Mouse (Mus musculus) limb, embryonic 14.5 days (tissue): ENCODE measurements around the gene Lef1. TPM values are rescaled to one million over a fixed set of nuclear protein-coding genes. Genes with fewer than 3 reads are reported as not detected.

Experiments
- ATAC-seq: fragments of 200-750 bp; cut with Nextera tagmentation; 2 replicates; pipeline ENCODE4 v1.8.0; 2017; ENCODE audit warnings: low read depth, moderate number of reproducible peaks, moderate TSS enrichment; ENCODE audit not compliant: low FRiP score
- DNase-seq: peaks from one replicate; pipeline ENCODE4 v3.0.0-alpha.2; 2015; ENCODE audit warnings: low spot score
- H3K27ac ChIP-seq: fragments of 300-500 bp; sonication (generic); replicated peaks from 2 replicates; pipeline ENCODE4 v1.5.1; 2014; ENCODE audit warnings: low read depth, mild to moderate bottlenecking, low read length, moderate library complexity, mixed read lengths
- H3K27me3 ChIP-seq: fragments of 300-500 bp; sonication (generic); 2 replicates; pipeline ENCODE4 v1.6.1; 2014; ENCODE audit warnings: low read length, mixed read lengths; ENCODE audit not compliant: control insufficient read depth, insufficient read depth
- H3K36me3 ChIP-seq: fragments of 300-500 bp; sonication (generic); 2 replicates; pipeline ENCODE4 v1.6.1; 2014; ENCODE audit warnings: mild to moderate bottlenecking, low read length, moderate library complexity, mixed read lengths; ENCODE audit not compliant: control insufficient read depth, insufficient read depth
- H3K4me1 ChIP-seq: fragments of 300-500 bp; sonication (generic); 2 replicates; pipeline ENCODE4 v1.6.1; 2014; ENCODE audit warnings: antibody characterized with exemption, low read length, mixed read lengths; ENCODE audit not compliant: control insufficient read depth, insufficient read depth
- H3K4me2 ChIP-seq: fragments of 300-500 bp; sonication (generic); replicated peaks from 2 replicates; pipeline ENCODE4 v1.6.1; 2014; ENCODE audit warnings: low read depth, mild to moderate bottlenecking, low read length, moderate library complexity; ENCODE audit not compliant: severe bottlenecking
- H3K4me3 ChIP-seq: fragments of 300-500 bp; sonication (generic); replicated peaks from 2 replicates; pipeline ENCODE4 v1.5.1; 2014; ENCODE audit warnings: low read length
- H3K9ac ChIP-seq: fragments of 300-500 bp; sonication (generic); 2 replicates; pipeline ENCODE4 v1.6.1; 2014; ENCODE audit warnings: mild to moderate bottlenecking, low read depth, low read length, moderate library complexity; ENCODE audit not compliant: severe bottlenecking
- H3K9me3 ChIP-seq: fragments of 300-500 bp; sonication (generic); 2 replicates; pipeline ENCODE4 v1.6.1; 2016; ENCODE audit warnings: low read length; ENCODE audit not compliant: control insufficient read depth
- POLR2A ChIP-seq: fragments of 200-500 bp; IDR thresholded peaks from 2 replicates; pipeline ENCODE4 v1.8.0; 2012; ENCODE audit warnings: inconsistent platforms, mild to moderate bottlenecking, moderate library complexity, borderline replicate concordance; ENCODE audit not compliant: insufficient read depth, insufficient read length; ENCODE audit errors: extremely low read depth
- WGBS: fragments of 180-500 bp; shearing (Covaris S2); extraction: QIAGEN DNeasy Blood & Tissue Kit; methylation state at CpG from one replicate; pipeline ENCODE4 v1.1.7; 2014; 5-methylcytosine and 5-hydroxymethylcytosine counted together
- polyA plus RNA-seq, 2 experiments: library from polyadenylated mRNA; depleted of rRNA in 1 of 2; stranded (reverse) in 1 of 2; unstranded in 1 of 2; fragments of >200 nt; fragmentation: Nextera tagmentation in 1 of 2; extraction: Ambion mirVana in 1 of 2; gene quantifications; 2 replicates each; pipeline versions ENCODE4 v1.2.1 to v1.2.3; 2012 to 2014

Lef1 gene
- polyA plus RNA-seq, 2 experiments, result 30.8 to 39.9 TPM

GRCm38 (mm10) chr3:131170099-131170643 lies 59.9 kb downstream of the Lef1 start:
- ATAC-seq (no peak), DNase-seq (no peak)
- no peak overlapping the region for H3K4me2 ChIP-seq
- H3K27ac ChIP-seq, result no peak overlapping the region
- peaks cover 5% of the 10 kb centered on the region; the same call in 1 of the 2 replicates for H3K4me1 ChIP-seq
- 86% methylated on average over 6 of the region's 6 CpGs for WGBS
- H3K9me3 ChIP-seq, result no peaks in the 10 kb centered on the region
- no peaks in the 10 kb centered on the region for H3K36me3 ChIP-seq
- no peak overlapping the region for H3K9ac ChIP-seq
- H3K4me3 ChIP-seq, result no peak overlapping the region
- no peaks in the 10 kb centered on the region for H3K27me3 ChIP-seq
- TF ChIP-seq POLR2A, result no peak

GRCm38 (mm10) chr3:131171292-131171960 lies 61.2 kb downstream of the Lef1 start:
- H3K9me3 ChIP-seq, result no peaks in the 10 kb centered on the region
- DNase-seq (no peak), ATAC-seq (no peak)
- peaks cover 5% of the 10 kb centered on the region; the same call in 1 of the 2 replicates for H3K4me1 ChIP-seq
- no peak overlapping the region for H3K4me2 ChIP-seq
- H3K9ac ChIP-seq, result no peak overlapping the region
- no peak overlapping the region for H3K27ac ChIP-seq
- no peak for TF ChIP-seq POLR2A
- WGBS, result 40% methylated on average over 11 of the region's 11 CpGs
- H3K27me3 ChIP-seq, result no peaks in the 10 kb centered on the region
- no peaks in the 10 kb centered on the region for H3K36me3 ChIP-seq
- H3K4me3 ChIP-seq, result no peak overlapping the region

DNA sequence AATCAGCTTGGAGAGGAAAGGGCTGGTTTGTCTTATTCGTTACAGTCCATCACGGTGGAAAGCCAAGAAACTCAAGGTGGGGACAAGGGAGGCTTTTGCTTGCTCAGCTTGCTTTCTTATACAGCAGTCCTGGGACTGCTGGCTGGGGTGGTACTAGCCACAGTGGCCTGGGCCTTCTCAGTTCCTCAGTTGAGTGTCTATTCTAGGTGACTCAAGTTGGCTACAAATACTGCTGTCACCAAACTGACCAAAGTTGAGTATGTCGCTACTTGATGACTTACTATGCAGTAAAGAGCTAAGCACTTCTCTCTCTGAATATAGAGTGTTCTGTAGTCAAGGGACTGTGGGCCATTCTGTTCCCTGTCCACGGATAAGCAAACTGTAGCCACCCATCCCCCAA lies 62.0 kb downstream of the Lef1 start:
- Histone ChIP-seq H3K27me3 (no peaks in the 10 kb centered on the region), H3K9me3 (no peaks in the 10 kb centered on the region), H3K4me3 (no peak overlapping the region), H3K9ac (no peak overlapping the region), H3K4me1 (peaks cover 5% of the 10 kb centered on the region; the same call in 1 of the 2 replicates), H3K27ac (no peak overlapping the region), H3K4me2 (no peak overlapping the region), H3K36me3 (no peaks in the 10 kb centered on the region)
- 78% methylated on average over 4 of the region's 4 CpGs for WGBS
- ATAC-seq, result no peak
- no peak for TF ChIP-seq POLR2A
- no peak for DNase-seq

DNA sequence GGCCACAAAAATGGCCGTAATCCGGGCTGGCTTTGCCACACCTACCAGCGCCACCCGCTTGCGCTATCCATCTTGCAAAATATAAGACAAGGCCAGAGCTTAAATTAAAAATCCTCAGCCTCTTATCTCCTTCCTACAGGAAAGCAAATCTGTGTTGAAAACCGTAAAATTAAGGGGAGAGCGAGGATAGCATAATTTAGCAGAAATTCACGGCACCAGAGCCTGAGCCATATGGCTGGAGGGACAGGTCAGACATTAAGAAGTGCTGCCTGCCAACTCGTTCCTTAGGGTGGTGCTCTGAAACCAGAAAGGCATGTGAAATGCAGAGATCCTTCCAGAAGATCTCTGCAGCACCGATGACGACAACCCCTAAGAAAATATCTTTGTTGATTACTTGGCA lies 70.7 kb downstream of the Lef1 start:
- WGBS, result 59% methylated on average over 11 of the region's 11 CpGs
- no peak for TF ChIP-seq POLR2A
- Histone ChIP-seq H3K9ac (no peak overlapping the region), H3K27me3 (no peaks in the 10 kb centered on the region), H3K4me2 (no peak overlapping the region), H3K36me3 (no peaks in the 10 kb centered on the region), H3K27ac (no peak overlapping the region), H3K4me3 (no peak overlapping the region), H3K4me1 (peaks cover 15% of the 10 kb centered on the region), H3K9me3 (no peaks in the 10 kb centered on the region)
- no peak for ATAC-seq
- no peak for DNase-seq

DNA sequence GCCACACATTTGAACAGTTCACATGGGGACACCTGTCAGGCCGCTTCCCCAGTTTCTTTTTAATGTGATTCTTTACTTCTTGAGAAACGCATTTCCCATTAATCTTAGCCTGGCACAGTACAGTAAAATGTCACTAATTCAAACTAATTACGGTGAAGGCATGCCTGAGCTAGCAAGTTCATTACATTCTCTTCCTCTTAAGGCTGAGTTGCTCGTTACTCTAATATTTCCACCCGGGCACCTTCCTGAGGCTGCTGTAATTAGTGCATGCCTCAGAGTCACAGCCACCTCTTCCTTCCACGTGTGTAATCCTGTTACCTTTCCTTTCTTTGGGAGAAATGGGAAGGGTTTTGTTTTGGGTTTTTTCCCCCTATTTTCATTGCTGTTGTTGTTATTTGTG lies 71.9 kb downstream of the Lef1 start:
- H3K4me3 ChIP-seq, result no peak overlapping the region
- H3K27me3 ChIP-seq, result no peaks in the 10 kb centered on the region
- ATAC-seq (no peak), DNase-seq (no peak)
- no peaks in the 10 kb centered on the region for H3K36me3 ChIP-seq
- peaks cover 15% of the 10 kb centered on the region for H3K4me1 ChIP-seq
- no peak overlapping the region for H3K4me2 ChIP-seq
- WGBS, result 22% methylated on average over 6 of the region's 6 CpGs
- no peak overlapping the region for H3K27ac ChIP-seq
- no peak overlapping the region for H3K9ac ChIP-seq
- no peaks in the 10 kb centered on the region for H3K9me3 ChIP-seq
- TF ChIP-seq POLR2A, result no peak
